Mouse (Mus musculus) cerebellum, postnatal 14 days (tissue): ENCODE results near the gene Mup1.
"Not testable (repeated sequence)": the region's sequence is repeated elsewhere in the genome, so short reads cannot be mapped to it uniquely, and the experiment has no call there.

Experiments used
- DNase-seq, 2 experiments: peaks; one replicate each; pipeline ENCODE4 v3.0.0; 2021; ENCODE audit warnings: mixed read lengths in 2 of 2

Gene Mup1

GRCm38 (mm10) chr4:60501860-60502259, at the start of gene Mup1:
TSS of gene Mup1 (minus strand) at chr4:60501960.
- DNase-seq: not testable (repeated sequence)
